Mouse (Mus musculus) ES-Bruce4 (cell line): Measurements from ENCODE around the gene Scn9a. TPM values are rescaled to one million over a fixed set of nuclear protein-coding genes. Genes with fewer than 3 reads are reported as not detected.

Experiments
- H3K27ac ChIP-seq: 2 replicates; pipeline ENCODE4 v1.5.1; 2012; ENCODE audit warnings: low read length, inconsistent platforms; ENCODE audit not compliant: insufficient read depth
- H3K27me3 ChIP-seq: 2 replicates; pipeline ENCODE4 v1.6.1; 2012; ENCODE audit warnings: mild to moderate bottlenecking, low read length, inconsistent platforms; ENCODE audit not compliant: control insufficient read depth, poor library complexity, insufficient read depth, severe bottlenecking
- H3K36me3 ChIP-seq: 2 replicates; pipeline ENCODE4 v1.6.1; 2012; ENCODE audit warnings: inconsistent platforms, mild to moderate bottlenecking, low read length, moderate library complexity; ENCODE audit not compliant: control insufficient read depth, poor library complexity, insufficient read depth, severe bottlenecking
- H3K4me1 ChIP-seq: one replicate; pipeline ENCODE4 v1.8.1; 2011; ENCODE audit warnings: low read length; ENCODE audit not compliant: control insufficient read depth, insufficient read depth
- H3K4me3 ChIP-seq: 2 replicates; pipeline ENCODE4 v1.5.1; 2011; ENCODE audit warnings: low read depth, mild to moderate bottlenecking, low read length
- H3K9ac ChIP-seq: 2 replicates; pipeline ENCODE4 v1.6.1; 2012; ENCODE audit warnings: low read depth, mild to moderate bottlenecking, inconsistent platforms; ENCODE audit not compliant: poor library complexity, severe bottlenecking
- H3K9me3 ChIP-seq: replicated peaks from 2 replicates; pipeline ENCODE4 v1.6.1; 2012; ENCODE audit warnings: mild to moderate bottlenecking, low read length, inconsistent platforms; ENCODE audit not compliant: control insufficient read depth, poor library complexity, insufficient read depth, severe bottlenecking
- CTCF ChIP-seq: IDR thresholded peaks from one replicate; pipeline ENCODE4 v1.8.1; 2011; ENCODE audit warnings: low read depth, low read length
- EP300 ChIP-seq: IDR thresholded peaks from 2 replicates; pipeline ENCODE4 v1.6.1; 2011; ENCODE audit warnings: low read depth, low read length; ENCODE audit not compliant: insufficient read depth
- POLR2A ChIP-seq: IDR thresholded peaks from one replicate; pipeline ENCODE4 v1.8.1; 2011; ENCODE audit warnings: low read length; ENCODE audit not compliant: insufficient read depth
- polyA plus RNA-seq: library from polyadenylated mRNA; stranded (reverse); fragments of >200 nt; gene quantifications from 2 replicates; pipeline ENCODE4 v1.2.4, GENCODE M21; 2011; ENCODE audit warnings: low read depth; ENCODE audit not compliant: missing spikeins, insufficient read depth, insufficient read length

Scn9a gene
- polyA plus RNA-seq, 1 experiment: 0.28 TPM

DNA sequence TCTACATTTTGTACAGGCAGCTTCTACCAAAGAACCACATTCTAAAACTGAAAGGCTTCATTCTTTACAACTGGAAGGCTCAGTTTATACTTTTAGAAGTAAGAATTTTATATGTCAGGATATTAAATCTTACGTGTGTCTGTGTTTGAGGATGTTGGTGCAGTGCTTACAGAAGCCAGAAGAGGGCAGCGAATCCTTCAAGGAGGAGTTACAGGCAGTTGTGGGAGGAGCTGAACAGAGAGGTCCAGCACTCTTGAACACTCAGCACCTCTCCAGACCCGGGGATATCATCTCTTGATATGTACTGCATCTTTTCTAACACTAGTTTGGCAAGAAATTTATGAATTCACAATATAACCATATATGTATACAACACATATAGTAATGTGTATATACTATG is 114.8 kb downstream of the Scn9a start:
- H3K4me1 ChIP-seq: no peaks in the 10 kb centered on the region
- H3K27ac ChIP-seq: no peak overlapping the region
- no peaks in the 10 kb centered on the region for H3K9me3 ChIP-seq
- H3K27me3 ChIP-seq: no peaks in the 10 kb centered on the region
- no peak overlapping the region for H3K9ac ChIP-seq
- no peak overlapping the region for H3K4me3 ChIP-seq
- no peaks in the 10 kb centered on the region for H3K36me3 ChIP-seq
- TF ChIP-seq EP300 (no peak), POLR2A (no peak), CTCF (peak; percentile 32)

DNA sequence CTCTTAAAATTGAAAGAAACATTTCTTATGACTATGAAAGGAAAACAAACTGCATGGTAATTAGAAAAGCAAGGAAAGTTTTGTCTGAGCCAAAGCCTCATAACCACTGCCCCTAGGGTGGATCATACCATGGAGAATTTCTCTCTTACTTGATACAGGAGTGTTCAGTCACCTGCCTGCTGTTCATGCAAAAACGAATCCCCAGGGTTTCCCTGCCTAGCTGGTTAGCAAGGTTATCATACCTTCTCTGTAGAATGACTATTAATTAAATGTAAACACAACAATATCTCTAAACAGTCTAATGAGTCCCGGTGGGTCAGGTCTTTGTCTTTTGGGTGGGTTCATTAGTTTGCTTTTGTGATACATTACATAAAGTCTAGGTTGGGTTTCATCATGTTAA is 123.3 kb downstream of the Scn9a start:
- TF ChIP-seq EP300 (no peak), POLR2A (no peak), CTCF (no peak)
- Histone ChIP-seq H3K9me3 (no peaks in the 10 kb centered on the region), H3K36me3 (no peaks in the 10 kb centered on the region), H3K4me1 (no peaks in the 10 kb centered on the region), H3K9ac (no peak overlapping the region), H3K4me3 (no peak overlapping the region), H3K27ac (no peak overlapping the region), H3K27me3 (no peaks in the 10 kb centered on the region)

DNA sequence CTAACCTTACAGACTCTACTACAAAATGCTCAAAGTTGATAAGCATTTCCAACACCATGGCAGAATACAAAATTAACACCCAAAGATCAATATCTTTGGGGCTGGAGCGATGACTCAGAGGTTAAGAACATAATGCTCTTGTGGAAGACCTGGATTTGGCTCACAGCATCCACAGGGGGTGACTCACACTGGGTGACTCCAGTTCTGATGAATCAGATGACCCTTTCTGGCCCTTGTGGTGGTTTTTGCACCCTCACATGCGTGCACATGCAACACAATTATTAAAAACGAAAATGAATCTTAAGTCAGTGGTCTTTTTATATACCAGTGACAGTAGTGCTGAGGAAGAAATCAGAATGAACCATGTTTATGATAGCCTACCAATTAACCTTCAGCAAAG is 126.7 kb downstream of the Scn9a start:
- Histone ChIP-seq H3K4me1 (no peaks in the 10 kb centered on the region), H3K9ac (no peak overlapping the region), H3K9me3 (no peaks in the 10 kb centered on the region), H3K27me3 (no peaks in the 10 kb centered on the region), H3K27ac (no peak overlapping the region), H3K36me3 (no peaks in the 10 kb centered on the region), H3K4me3 (no peak overlapping the region)
- TF ChIP-seq CTCF (no peak), EP300 (no peak), POLR2A (no peak)

DNA sequence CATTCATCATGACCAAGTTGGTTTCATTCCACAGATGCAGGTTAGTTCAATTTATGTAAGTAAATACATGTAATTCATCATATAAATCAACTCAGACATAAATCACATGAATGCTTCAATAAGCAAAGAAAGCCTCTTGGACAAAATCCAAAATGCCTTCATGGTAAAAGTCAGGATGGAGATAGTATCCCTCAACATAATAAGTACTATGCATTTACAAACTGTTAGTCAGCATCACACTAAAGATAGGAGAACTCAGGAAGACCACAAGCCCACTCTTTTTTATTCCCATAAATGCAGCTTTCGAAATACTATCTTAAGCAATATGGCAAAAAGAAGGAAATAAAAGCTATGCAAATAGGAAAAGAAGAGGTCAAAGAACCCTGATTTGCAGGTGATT is 127.1 kb downstream of the Scn9a start:
- TF ChIP-seq CTCF: no peak
- no peak for TF ChIP-seq EP300
- no peak for TF ChIP-seq POLR2A

DNA sequence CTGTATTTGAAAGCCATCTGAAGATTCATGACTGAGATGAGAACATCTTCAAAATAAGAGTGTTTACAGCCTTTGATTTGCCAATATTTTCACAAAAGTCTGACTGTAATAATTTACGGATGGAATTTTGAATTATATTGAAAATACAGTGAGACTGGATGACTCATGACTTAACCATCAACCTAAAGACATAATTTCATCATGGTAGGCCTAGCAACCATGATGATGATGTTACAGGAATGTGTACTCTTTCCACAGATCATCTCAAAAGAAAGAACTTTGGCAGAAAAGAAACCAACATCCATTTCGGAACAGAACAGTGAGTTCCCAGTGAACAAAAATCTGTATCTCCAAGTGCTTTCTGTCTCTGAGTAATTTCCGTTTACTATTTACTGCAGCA is 132.6 kb downstream of the Scn9a start:
- H3K4me3 ChIP-seq: no peak overlapping the region
- TF ChIP-seq POLR2A: no peak
- TF ChIP-seq CTCF: no peak
- no peak for TF ChIP-seq EP300
- H3K4me1 ChIP-seq: no peaks in the 10 kb centered on the region
- no peaks in the 10 kb centered on the region for H3K36me3 ChIP-seq
- no peaks in the 10 kb centered on the region for H3K9me3 ChIP-seq
- no peaks in the 10 kb centered on the region for H3K27me3 ChIP-seq
- no peak overlapping the region for H3K9ac ChIP-seq
- no peak overlapping the region for H3K27ac ChIP-seq

More for the DNA sequence above, 127.1 kb downstream of the Scn9a start:
- H3K27ac ChIP-seq: no peak overlapping the region
- H3K9ac ChIP-seq: no peak overlapping the region
- H3K9me3 ChIP-seq: no peaks in the 10 kb centered on the region
- no peaks in the 10 kb centered on the region for H3K36me3 ChIP-seq
- H3K4me1 ChIP-seq: no peaks in the 10 kb centered on the region
- H3K4me3 ChIP-seq: no peak overlapping the region
- H3K27me3 ChIP-seq: no peaks in the 10 kb centered on the region

DNA sequence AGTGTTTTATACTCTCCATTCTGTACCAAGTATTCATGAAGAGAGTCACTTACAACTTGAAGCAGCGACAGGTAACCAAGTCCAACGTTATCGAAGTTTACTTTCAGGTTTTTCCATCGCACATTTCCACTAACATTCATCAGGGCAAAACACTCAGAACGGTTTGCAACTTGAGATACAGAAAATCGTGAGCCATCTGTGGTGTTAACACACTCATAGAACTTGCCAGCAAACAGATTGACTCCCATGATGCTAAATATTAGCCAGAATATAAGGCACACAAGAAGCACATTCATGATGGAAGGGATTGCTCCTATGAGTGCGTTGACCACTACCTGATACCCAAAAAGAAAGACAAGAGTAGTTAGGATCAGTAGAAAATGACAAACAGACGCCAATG is 140.2 kb downstream of the Scn9a start:
- no peaks in the 10 kb centered on the region for H3K27me3 ChIP-seq
- no peak overlapping the region for H3K9ac ChIP-seq
- no peaks in the 10 kb centered on the region for H3K36me3 ChIP-seq
- no peaks in the 10 kb centered on the region for H3K9me3 ChIP-seq
- no peak overlapping the region for H3K27ac ChIP-seq
- H3K4me1 ChIP-seq: no peaks in the 10 kb centered on the region
- H3K4me3 ChIP-seq: no peak overlapping the region
- no peak for TF ChIP-seq EP300
- TF ChIP-seq POLR2A: no peak
- TF ChIP-seq CTCF: no peak
